Mouse (Mus musculus): ENCODE data around the gene Ctnnb1. TPM values are rescaled to one million over a fixed set of nuclear protein-coding genes. Genes with fewer than 3 reads are reported as not detected.

The Ctnnb1 gene
- total RNA-seq, 1 experiment from 2014 or later, result 511 TPM

DNA sequence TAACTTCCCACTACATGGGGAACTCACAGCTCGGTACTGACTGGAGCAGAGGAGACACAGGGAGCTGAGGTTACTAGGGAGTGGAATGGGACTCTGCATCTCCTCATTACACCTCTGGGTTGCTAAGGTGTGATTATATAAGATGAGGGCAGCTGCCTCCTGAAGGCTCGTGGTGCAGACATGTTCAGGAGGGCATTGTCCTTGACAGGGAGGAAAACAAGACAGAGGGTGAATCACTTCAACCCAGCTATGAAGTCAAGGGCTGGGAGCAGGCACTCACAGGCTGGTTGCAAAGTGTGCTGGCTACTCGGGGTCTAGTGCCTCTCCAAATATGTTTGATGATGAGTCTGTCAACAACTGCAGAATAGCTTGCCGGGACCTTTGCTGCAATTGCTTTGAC lies 58.0 kb downstream of the Ctnnb1 start:
- no peak for ATAC-seq (ENCODE audit: extremely low read depth, insufficient number of reproducible peaks, low FRiP score, poor library complexity, severe bottlenecking)

DNA sequence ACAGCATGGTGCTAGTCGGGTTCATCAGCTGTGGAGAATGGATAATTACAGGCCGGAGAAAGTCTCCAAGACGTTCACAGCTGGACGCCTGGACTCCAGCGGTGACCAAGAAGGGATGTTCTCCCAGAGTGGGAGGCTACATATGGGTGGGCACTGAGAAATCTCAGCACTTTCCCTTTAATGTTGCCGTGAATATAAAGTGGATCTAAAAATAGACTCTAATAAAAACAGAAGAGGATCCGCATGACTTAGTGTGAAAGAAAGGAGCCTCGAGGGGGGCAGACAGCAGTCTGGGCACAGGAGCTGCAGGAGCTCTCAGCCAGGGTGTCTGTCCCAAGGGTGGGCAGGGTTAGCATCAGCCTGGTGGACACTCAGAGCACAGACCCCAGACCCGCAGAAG lies 59.1 kb downstream of the Ctnnb1 start:
- no peak for ATAC-seq (ENCODE audit: extremely low read depth, insufficient number of reproducible peaks, low FRiP score, poor library complexity, severe bottlenecking)

DNA sequence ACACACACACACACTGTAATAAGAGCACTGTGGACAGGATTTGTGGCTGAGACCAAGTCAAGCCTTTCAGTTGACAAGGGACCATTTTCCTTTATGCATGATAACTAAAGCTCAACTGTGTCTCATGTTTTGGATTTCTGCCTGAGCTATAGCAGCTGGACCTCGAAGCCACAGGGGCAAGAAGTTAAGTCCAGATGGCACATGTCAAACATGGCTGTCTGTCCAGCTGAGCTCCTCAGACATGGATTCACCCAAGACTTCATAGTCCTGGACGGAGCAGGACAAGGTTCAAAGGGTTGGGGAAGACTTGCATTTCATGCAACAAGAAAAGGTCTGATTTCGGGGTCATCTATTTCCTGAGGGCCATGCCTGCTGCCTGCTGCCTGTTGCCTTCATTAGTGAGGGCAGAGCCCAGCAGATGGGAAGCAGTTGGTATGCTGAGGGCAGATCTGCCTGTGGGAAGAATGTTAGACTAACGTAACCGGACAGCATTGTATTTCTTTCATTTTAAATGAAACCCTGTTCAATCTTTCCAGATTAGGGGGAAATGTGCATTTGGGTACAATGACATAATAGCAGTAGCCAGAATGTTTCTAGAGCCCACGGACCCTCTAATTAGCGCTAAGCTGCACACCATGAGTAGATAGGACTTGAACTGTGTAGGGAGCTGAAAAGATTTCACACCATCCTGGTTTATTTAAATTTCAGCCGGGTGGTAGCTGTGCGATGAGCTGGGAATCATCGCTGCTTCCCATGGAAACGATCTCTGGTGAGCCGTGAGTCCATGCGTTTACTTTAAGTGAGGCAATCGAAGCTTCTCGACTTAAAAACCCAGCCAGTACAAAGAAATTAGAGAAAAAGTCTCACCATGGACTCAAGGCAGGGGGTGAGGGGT lies 61.0 kb downstream of the Ctnnb1 start:
- no peak for ATAC-seq (ENCODE audit: extremely low read depth, insufficient number of reproducible peaks, low FRiP score, poor library complexity, severe bottlenecking)

DNA sequence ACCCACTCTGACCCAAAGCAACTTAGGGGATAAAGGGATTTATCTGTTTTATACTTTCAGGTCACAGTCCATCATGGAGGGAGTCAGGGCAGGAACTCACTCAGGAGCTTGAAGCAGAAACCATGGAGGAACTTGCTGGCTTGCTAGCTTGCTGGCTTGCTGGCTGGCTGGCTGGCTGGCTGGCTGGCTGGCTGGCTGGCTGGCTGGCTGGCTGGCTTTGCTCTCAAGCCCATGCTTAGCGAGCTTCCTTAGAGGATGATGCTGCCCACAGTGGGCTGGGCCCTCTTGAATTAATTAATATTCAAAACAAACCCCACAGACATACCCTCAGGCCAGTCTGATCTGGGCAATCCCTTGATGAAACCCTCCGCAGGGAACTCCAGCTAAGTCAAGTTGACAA lies 62.8 kb downstream of the Ctnnb1 start:
- ATAC-seq (ENCODE audit: extremely low read depth, insufficient number of reproducible peaks, low FRiP score, poor library complexity, severe bottlenecking), result no peak

DNA sequence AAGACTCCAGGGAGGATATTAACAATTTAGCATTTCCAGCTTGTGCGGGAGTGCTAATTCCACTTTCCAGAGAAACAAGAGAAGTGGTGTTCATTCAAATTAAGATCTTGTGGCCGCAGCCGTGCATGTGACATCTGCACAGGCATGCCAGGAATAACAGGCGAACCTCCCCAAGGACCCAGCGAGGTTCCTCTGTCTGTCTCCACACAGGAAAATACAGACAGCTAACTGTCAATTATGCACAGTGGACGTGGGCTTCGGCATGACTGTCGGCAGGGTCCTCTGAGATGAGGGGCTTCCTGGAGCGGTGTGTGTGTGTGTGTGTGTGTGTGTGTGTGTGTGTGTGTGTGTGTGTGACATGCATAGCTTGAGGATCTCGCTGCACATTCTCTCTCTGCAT lies 64.0 kb downstream of the Ctnnb1 start:
- no peak for ATAC-seq (ENCODE audit: extremely low read depth, insufficient number of reproducible peaks, low FRiP score, poor library complexity, severe bottlenecking)

DNA sequence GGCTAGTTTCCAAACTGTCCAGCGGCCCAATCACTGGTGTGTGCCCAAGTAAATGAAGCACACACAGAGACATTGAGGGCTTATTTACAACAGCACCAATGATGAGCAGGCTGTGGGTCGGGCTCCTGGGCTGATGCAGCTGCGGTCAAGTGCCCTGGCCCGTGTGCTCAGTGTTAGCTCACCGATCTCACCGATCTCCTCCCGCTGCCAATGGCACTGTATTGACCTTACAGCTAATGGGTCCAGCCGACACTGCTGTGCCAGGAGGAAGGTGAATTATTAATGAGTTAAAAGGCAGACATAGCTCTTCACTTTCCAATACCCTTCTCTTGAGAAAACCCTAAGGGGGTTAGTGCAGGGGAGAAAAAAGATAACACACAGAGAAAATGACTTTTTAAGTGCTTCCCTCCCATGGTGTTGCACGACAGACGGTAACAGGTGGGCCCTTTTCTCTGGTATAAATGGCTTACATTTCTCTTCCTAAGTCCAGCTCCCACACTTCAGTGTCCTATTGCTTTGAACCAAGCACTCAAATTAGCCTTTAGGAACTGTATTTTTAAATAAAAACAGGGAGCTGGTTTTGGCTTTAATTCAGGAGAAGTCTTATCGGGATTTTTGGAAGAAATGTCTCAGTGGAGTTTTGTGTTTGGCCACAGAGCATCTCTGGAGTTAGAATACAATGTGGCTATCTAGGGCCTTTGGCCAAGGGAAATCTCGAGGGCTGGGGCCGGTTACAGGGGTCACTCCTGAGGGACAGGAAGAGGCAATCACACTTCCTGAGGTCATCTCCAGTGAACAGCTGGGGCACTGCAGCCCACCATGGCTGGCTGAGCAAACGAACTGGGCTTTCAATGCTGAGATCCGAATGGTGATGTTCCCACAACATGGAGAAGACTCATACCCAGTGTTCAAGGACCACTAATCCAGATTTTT lies 65.5 kb downstream of the Ctnnb1 start:
- no peak for ATAC-seq (ENCODE audit: extremely low read depth, insufficient number of reproducible peaks, low FRiP score, poor library complexity, severe bottlenecking)

DNA sequence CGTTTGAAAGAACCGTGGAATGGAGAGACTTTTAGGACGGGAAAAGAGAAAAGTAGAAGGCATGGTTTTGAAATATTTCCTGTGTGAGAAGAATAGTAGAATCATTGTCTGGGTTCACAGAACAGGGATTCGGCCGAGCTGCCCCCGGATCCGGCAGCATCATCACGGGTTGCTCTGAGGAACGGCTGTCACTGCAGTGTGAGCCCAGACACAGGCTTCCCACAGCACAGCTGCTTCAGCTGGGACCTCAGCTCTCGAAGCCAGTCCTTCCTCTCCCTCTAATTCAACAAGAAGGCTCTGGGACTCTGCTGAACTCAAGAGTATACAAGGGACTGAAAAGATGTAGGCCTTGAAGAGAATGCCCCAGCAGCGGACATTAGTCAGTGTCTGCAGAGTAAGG lies 69.7 kb downstream of the Ctnnb1 start:
- no peak for ATAC-seq (ENCODE audit: extremely low read depth, insufficient number of reproducible peaks, low FRiP score, poor library complexity, severe bottlenecking)

DNA sequence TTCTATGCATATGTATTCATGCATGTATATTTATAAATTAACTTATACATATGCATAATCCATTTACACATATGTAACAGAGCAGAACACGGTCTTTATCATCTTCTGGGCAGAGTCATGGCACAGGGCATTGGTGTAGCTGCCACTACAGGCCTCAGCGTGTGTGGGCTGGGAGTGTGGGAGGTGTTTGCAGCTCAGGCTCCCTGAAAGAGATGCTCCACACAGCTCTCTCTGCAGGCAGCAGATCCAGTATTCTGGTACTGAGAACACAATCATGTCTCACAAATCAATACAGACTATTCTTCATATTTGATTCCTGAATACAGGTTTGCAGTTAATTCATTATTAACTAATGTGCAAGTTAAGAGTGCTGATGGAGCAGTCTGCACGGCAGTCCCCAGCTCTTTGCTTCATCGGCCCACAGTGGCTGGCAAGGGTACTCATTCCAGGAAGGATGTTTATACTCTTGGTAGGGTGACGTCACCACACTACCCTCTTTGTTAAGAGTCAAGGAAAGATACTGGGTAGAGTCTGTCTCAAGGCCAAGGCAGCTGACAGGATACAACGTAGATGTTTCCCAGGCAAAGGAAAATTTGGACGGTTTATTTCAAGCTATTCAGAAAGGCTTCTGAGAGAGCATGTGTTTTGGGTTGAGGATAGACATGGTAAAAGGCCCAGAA lies 71.8 kb downstream of the Ctnnb1 start:
- ATAC-seq (ENCODE audit: extremely low read depth, insufficient number of reproducible peaks, low FRiP score, poor library complexity, severe bottlenecking), result no peak

DNA sequence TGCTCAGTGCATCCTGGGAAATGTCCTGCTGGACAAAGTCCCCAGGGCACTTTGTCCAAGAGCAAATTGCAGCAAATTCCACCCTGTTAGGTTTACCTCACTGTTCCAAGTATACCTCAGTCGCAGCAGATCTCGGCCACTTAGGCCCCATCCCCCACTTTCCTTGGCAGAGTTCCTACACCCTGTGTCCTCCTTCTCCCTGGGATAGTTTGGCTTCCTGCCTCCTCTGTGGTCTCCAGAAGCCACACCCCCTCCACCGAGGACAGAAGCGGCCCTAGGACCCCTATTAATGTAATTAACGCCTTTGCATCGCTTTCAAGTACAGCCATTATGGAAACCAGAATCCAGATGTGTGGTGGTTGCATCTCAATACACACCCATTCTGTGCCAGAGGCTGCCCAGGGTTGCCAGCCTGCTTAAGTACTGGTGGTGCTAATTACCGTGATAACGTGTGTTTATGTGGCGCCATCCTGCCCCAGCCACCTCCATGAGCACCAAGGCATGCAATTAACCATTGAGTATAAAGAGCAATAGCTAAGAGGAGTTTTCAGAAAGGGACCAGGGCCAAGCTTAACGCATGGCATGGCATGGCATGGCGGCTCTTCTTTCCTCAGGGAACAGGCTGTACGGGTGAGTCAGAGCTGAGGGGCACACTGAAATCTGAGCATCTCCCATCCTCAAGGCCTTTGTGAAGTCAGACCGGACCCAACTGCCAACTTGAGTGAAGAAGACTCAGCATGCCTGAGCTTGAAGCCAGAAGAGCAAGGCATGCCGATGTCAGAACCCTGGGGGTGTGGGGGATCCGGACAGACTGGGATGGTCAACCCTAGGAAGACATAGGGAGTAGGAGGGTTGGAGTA lies 72.9 kb downstream of the Ctnnb1 start:
- ATAC-seq (ENCODE audit: extremely low read depth, insufficient number of reproducible peaks, low FRiP score, poor library complexity, severe bottlenecking), result no peak

DNA sequence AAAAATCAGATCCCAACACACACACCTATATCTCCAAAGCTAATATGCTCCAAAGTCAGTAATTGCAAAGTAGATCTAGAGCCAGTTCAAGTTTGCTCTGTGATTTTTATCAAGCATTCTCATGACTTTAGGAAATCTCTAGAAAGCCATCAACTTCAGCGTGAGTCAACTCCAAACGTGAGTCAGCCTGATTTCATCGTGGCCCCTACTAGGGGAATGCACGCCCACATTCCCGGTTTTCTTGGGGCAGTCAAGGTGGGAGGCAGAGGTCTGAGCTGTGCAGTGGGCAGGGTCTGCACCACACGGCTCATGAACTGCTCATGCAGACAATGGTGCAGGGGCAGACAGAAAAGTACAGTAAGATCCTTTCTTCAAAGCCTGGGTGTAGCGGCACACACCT lies 76.9 kb downstream of the Ctnnb1 start:
- no peak for ATAC-seq (ENCODE audit: extremely low read depth, insufficient number of reproducible peaks, low FRiP score, poor library complexity, severe bottlenecking)

Measured in neutrophil, adult 5-6 weeks (primary cell).